Mouse (Mus musculus): ENCODE results near the gene Gm14781. TPM values are rescaled to one million over a fixed set of nuclear protein-coding genes. Genes with fewer than 3 reads are reported as not detected.
"Not testable (repeated sequence)": the region's sequence is repeated elsewhere in the genome, so short reads cannot be mapped to it uniquely, and the experiment has no call there.

Gene Gm14781
- polyA plus RNA-seq (2014; fragmentation: Nextera tagmentation; extraction: Ambion mirVana), result not detected in 2 replicates

- H3K27me3 ChIP-seq (ENCODE audit: control insufficient read depth, insufficient read depth, low read length); H3K4me1 ChIP-seq (ENCODE audit: control insufficient read depth, insufficient read depth, low read length); H3K36me3 ChIP-seq (ENCODE audit: control insufficient read depth, insufficient read depth, low read length); H3K27ac ChIP-seq (ENCODE audit: low read depth, low read length); H3K4me3 ChIP-seq (ENCODE audit: low read length); H3K9me3 ChIP-seq (ENCODE audit: control insufficient read depth, low read length); ATAC-seq (ENCODE audit: low FRiP score, low TSS enrichment); H3K4me2 ChIP-seq (replicated peaks; ENCODE audit: low read depth, low read length); H3K9ac ChIP-seq (ENCODE audit: low read depth, low read length): not testable (repeated sequence)
- 77% methylated on average over 1 of the region's 1 CpGs for WGBS
These were observed at the start of gene Gm14781 for GRCm38 (mm10) chrX:91631894-91632293. TSS of gene Gm14781 (plus strand) at chrX:91632194.

- H3K36me3 ChIP-seq (ENCODE audit: control insufficient read depth, insufficient read depth, low read length); H3K27me3 ChIP-seq (ENCODE audit: control insufficient read depth, insufficient read depth, low read length); H3K4me3 ChIP-seq (ENCODE audit: low read length); H3K9ac ChIP-seq (ENCODE audit: low read depth, low read length); H3K27ac ChIP-seq (ENCODE audit: low read depth, low read length); ATAC-seq (ENCODE audit: low FRiP score, low TSS enrichment); H3K4me1 ChIP-seq (ENCODE audit: control insufficient read depth, insufficient read depth, low read length); H3K9me3 ChIP-seq (ENCODE audit: control insufficient read depth, low read length); H3K4me2 ChIP-seq (replicated peaks; ENCODE audit: low read depth, low read length): not testable (repeated sequence)
These were observed 23.1 kb downstream of the Gm14781 start for GRCm38 (mm10) chrX:91654964-91655575.

Other genes with a start within 250 kb of the Gm14781 start
- gene Gm5072, start 239.7 kb upstream of the Gm14781 start, polyA plus RNA-seq (2014; fragmentation: Nextera tagmentation; extraction: Ambion mirVana), result not detected in 2 replicates
- not detected in 2 replicates for gene Gm8914, start 152.1 kb upstream of the Gm14781 start, polyA plus RNA-seq (2014; fragmentation: Nextera tagmentation; extraction: Ambion mirVana)
- gene 1700084M14Rik, start 56.3 kb upstream of the Gm14781 start, polyA plus RNA-seq (2014; fragmentation: Nextera tagmentation; extraction: Ambion mirVana), result not detected in 2 replicates
- not detected in 2 replicates for gene Mageb5, start 150.8 kb downstream of the Gm14781 start, polyA plus RNA-seq (2014; fragmentation: Nextera tagmentation; extraction: Ambion mirVana)